Mouse (Mus musculus) limb, embryonic 12.5 days (tissue): ENCODE measurements around the gene Pidd1. TPM values are rescaled to one million over a fixed set of nuclear protein-coding genes. Genes with fewer than 3 reads are reported as not detected.
A peak's percentile ranks its signal among the peaks of the same experiment; 100 is the strongest.

Experiments
- ATAC-seq: fragments of 200-750 bp; cut with Nextera tagmentation; 2 replicates; pipeline ENCODE4 v1.8.0; 2017; ENCODE audit warnings: low read depth, moderate TSS enrichment; ENCODE audit not compliant: insufficient number of reproducible peaks, insufficient read depth, low FRiP score, low TSS enrichment
- H3K27ac ChIP-seq: fragments of 300-500 bp; sonication (generic); 2 replicates; pipeline ENCODE4 v1.5.1; 2016; ENCODE audit warnings: mild to moderate bottlenecking, moderate library complexity
- H3K27me3 ChIP-seq: fragments of 300-500 bp; sonication (generic); 2 replicates; pipeline ENCODE4 v1.6.1; 2016; ENCODE audit warnings: mild to moderate bottlenecking, moderate library complexity
- H3K36me3 ChIP-seq: fragments of 300-500 bp; sonication (generic); 2 replicates; pipeline ENCODE4 v1.6.1; 2016; ENCODE audit warnings: mild to moderate bottlenecking, moderate library complexity
- H3K4me1 ChIP-seq: fragments of 300-500 bp; sonication (generic); replicated peaks from 2 replicates; pipeline ENCODE4 v1.6.1; 2016
- H3K4me2 ChIP-seq: fragments of 300-500 bp; sonication (generic); 2 replicates; pipeline ENCODE4 v1.6.1; 2016; ENCODE audit warnings: mild to moderate bottlenecking, moderate library complexity
- H3K4me3 ChIP-seq: fragments of 300-500 bp; sonication (generic); replicated peaks from 2 replicates; pipeline ENCODE4 v1.5.1; 2016; ENCODE audit warnings: mild to moderate bottlenecking
- H3K9ac ChIP-seq: fragments of 300-500 bp; sonication (generic); replicated peaks from 2 replicates; pipeline ENCODE4 v1.6.1; 2016; ENCODE audit warnings: mild to moderate bottlenecking, moderate library complexity
- H3K9me3 ChIP-seq: fragments of 300-500 bp; sonication (generic); 2 replicates; pipeline ENCODE4 v1.6.1; 2016; ENCODE audit warnings: mild to moderate bottlenecking, moderate library complexity
- WGBS: fragments of 180-500 bp; shearing (Covaris S2); methylation state at CpG from one replicate; pipeline ENCODE4 v1.1.7; 2016; 5-methylcytosine and 5-hydroxymethylcytosine counted together
- polyA plus RNA-seq: library from polyadenylated mRNA; unstranded; fragments of >200 nt; fragmentation: Nextera tagmentation; extraction: Ambion mirVana; gene quantifications from 2 replicates; pipeline ENCODE4 v1.2.1, GENCODE M21; 2016

Gene Pidd1
- 16.4 and 19.2 TPM in 2 replicates for polyA plus RNA-seq

- H3K27ac ChIP-seq: peak within 1 kb of the TSS; percentile 78
- H3K9me3 ChIP-seq: no peaks in the 10 kb centered on the region
- WGBS: under 1% methylated on average over 25 of the region's 25 CpGs
- peak within 1 kb of the TSS; percentile 48 for H3K4me3 ChIP-seq
- peaks cover 39% of the 10 kb centered on the region for H3K4me1 ChIP-seq
- peak within 1 kb of the TSS; percentile 68 for H3K9ac ChIP-seq
- no peaks in the 10 kb centered on the region for H3K27me3 ChIP-seq
- 0 out of 2 replicates have a peak, but pooled peaks have one; percentile 33 for ATAC-seq
- peak within 1 kb of the TSS; percentile 88 for H3K4me2 ChIP-seq
- H3K36me3 ChIP-seq: peaks cover 39% of the 10 kb centered on the region
Observed at GRCm38 (mm10) chr7:141443828-141444237, at the start of gene Pidd1. Gene Pidd1, minus strand, starts transcription at chr7:141444025.

DNA sequence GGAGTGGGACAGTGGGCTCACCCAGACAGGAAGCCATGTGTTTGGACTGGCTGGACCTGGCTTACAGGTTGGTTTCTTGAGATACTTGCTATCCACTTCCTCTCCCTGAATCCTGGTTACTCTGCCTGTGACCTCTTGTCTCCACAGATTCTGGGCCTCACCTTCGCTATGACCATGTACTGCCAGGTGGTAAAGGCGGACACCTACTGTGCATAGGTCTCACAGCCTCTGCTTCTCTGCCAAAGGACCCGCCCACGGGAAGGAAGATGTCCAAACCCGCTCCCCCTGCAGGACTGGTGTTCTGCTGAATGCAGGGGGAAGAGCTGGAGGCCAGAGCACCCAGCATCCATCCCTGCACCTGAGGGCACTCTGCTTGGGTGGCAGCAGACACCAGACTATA is 48.9 kb upstream of the Pidd1 start:
- H3K4me1 ChIP-seq: no peaks in the 10 kb centered on the region
- H3K9ac ChIP-seq: no peak overlapping the region
- no peak overlapping the region for H3K4me3 ChIP-seq
- no peaks in the 10 kb centered on the region for H3K9me3 ChIP-seq
- no peaks in the 10 kb centered on the region for H3K27me3 ChIP-seq
- no peak for ATAC-seq
- H3K27ac ChIP-seq: no peak overlapping the region
- H3K4me2 ChIP-seq: no peak overlapping the region
- H3K36me3 ChIP-seq: peaks cover 41% of the 10 kb centered on the region; the same call in 1 of the 2 replicates
- whole genome bisulfite sequencing: 87% methylated on average over 5 of the region's 5 CpGs

DNA sequence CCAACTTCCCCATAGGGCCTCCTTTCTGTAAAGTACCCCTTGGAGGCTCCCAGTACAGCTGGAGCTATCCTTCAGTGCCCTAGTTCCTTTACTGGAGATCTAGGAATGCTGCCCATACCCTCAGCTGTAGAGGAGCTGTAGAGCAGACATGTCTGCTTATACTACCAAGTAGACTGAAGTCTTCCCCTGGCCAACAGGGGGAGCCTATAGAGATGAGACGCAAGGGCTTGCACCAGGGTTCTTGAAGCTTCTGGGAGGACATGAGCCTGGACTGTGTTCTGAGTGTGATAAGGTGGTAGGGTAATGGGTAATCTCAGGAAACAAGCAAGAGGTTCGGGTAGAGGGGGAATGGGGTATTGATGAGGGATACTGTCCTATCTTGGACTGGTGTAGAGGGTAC is 47.3 kb upstream of the Pidd1 start:
- Histone ChIP-seq H3K9me3 (no peaks in the 10 kb centered on the region), H3K4me3 (no peak overlapping the region), H3K4me1 (no peaks in the 10 kb centered on the region), H3K27me3 (no peaks in the 10 kb centered on the region), H3K27ac (no peak overlapping the region), H3K4me2 (no peak overlapping the region), H3K36me3 (peaks cover 37% of the 10 kb centered on the region; the same call in 1 of the 2 replicates), H3K9ac (no peak overlapping the region)
- 86% methylated on average over 2 of the region's 2 CpGs for WGBS
- ATAC-seq: no peak

- Histone ChIP-seq H3K9ac (no peak overlapping the region), H3K4me1 (peaks cover 9% of the 10 kb centered on the region), H3K4me3 (no peak overlapping the region), H3K9me3 (no peaks in the 10 kb centered on the region), H3K36me3 (peaks cover 15% of the 10 kb centered on the region; the same call in 1 of the 2 replicates), H3K27ac (no peak overlapping the region), H3K27me3 (peaks cover 27% of the 10 kb centered on the region), H3K4me2 (no peak overlapping the region)
- WGBS: 75% methylated on average over 7 of the region's 7 CpGs
- no peak for ATAC-seq
Observed at GRCm38 (mm10) chr7:141487141-141487540, 43.3 kb upstream of the Pidd1 start.

DNA sequence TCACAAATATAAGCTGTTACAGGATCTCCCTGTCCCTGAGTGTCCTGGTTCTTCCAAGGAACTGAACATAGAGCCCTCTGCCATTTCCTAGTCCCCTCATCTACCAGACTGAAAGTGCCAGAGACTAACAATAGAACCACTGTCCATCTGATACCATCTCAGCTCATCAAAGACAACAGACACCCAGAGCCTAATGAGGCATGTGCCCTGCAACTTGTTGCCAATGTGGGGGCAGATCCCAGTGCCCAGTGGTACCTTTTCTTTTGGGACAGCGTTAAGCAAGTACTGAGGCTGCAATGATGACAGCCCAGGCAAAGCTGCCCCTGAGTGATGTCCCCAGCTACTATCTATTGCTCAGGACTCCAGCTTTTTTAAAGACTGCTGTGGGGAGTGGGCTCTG is 42.4 kb upstream of the Pidd1 start:
- no peak overlapping the region for H3K4me3 ChIP-seq
- no peak overlapping the region for H3K27ac ChIP-seq
- H3K4me2 ChIP-seq: no peak overlapping the region
- 0 out of 2 replicates have a peak, but pooled peaks cover 7% of the 10 kb centered on the region for H3K36me3 ChIP-seq
- peaks cover 36% of the 10 kb centered on the region for H3K27me3 ChIP-seq
- no peaks in the 10 kb centered on the region for H3K9me3 ChIP-seq
- 96% methylated on average over 1 of the region's 1 CpGs for WGBS
- H3K9ac ChIP-seq: no peak overlapping the region
- no peak for ATAC-seq
- peaks cover 18% of the 10 kb centered on the region for H3K4me1 ChIP-seq

- no peak overlapping the region for H3K4me2 ChIP-seq
- H3K9me3 ChIP-seq: no peaks in the 10 kb centered on the region
- ATAC-seq: no peak
- peaks cover 39% of the 10 kb centered on the region for H3K27me3 ChIP-seq
- no peak overlapping the region for H3K4me3 ChIP-seq
- H3K36me3 ChIP-seq: 0 out of 2 replicates have a peak, but pooled peaks cover under 1% of the 10 kb centered on the region
- H3K27ac ChIP-seq: no peak overlapping the region
- 89% methylated on average over 2 of the region's 2 CpGs for WGBS
- H3K4me1 ChIP-seq: peaks cover 23% of the 10 kb centered on the region
- no peak overlapping the region for H3K9ac ChIP-seq
Observed at GRCm38 (mm10) chr7:141485606-141486005, 41.8 kb upstream of the Pidd1 start.

GRCm38 (mm10) chr7:141485186-141485585 is 41.4 kb upstream of the Pidd1 start:
- Histone ChIP-seq H3K9ac (no peak overlapping the region), H3K4me3 (no peak overlapping the region), H3K27ac (no peak overlapping the region), H3K9me3 (no peaks in the 10 kb centered on the region), H3K27me3 (peaks cover 41% of the 10 kb centered on the region), H3K4me2 (no peak overlapping the region), H3K4me1 (peaks cover 23% of the 10 kb centered on the region), H3K36me3 (no peaks in the 10 kb centered on the region)
- ATAC-seq: no peak
- WGBS: 64% methylated on average over 2 of the region's 2 CpGs

DNA sequence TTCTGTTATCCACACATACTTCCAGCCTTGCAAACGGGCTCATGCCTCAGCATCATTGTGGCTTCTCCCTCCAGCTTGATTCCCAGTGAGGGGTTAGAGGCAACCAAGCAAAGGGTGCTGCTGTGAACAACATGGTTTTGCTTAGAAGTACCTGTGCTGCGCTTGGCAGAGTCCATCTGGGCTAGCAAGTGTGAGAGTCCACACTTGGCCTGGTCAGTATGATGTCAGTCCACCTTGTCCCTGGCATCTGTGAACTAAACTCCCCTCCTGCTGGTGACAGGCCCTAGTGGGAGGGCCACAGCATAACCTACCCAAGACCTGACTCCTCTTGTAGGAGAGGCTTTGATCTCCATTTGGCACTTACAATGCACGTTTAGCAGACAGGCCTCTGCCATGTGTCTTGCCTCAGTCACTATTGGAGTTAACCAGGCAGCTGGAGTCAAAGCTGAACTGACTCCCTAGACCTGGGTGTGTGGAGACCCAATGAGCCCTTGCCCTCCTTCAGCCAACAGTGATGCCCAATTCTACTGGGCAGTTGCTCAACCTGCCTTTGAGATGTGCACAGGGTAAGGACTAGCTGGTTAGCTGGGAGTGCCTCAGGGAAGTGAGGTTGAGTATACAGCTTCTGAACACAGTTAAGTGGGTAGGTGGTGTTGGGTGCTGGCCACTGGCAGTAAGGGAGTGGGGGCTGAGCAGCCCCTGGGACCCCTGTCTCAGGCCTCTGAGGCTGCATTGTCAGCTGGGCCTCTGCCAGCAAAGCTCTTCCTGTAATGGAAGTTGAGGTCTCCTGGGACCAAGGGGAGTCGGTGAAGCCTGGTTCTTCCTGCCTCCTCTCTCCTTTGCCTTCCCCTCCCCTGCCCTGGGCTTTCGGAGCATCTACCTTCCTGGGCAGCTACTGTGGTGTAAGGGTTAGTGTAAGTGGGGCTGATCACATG is 40.6 kb upstream of the Pidd1 start:
- Histone ChIP-seq H3K4me3 (no peak overlapping the region), H3K4me2 (no peak overlapping the region), H3K9me3 (no peaks in the 10 kb centered on the region), H3K27me3 (peaks cover 42% of the 10 kb centered on the region), H3K4me1 (peaks cover 23% of the 10 kb centered on the region), H3K36me3 (no peaks in the 10 kb centered on the region), H3K9ac (no peak overlapping the region), H3K27ac (no peak overlapping the region)
- 61% methylated on average over 5 of the region's 5 CpGs for WGBS
- no peak for ATAC-seq

- Histone ChIP-seq H3K36me3 (no peaks in the 10 kb centered on the region), H3K4me2 (peak overlapping the region; percentile 96; the same call in 1 of the 2 replicates), H3K4me3 (no peak overlapping the region), H3K4me1 (peaks cover 26% of the 10 kb centered on the region), H3K9ac (no peak overlapping the region), H3K27ac (no peak overlapping the region), H3K9me3 (no peaks in the 10 kb centered on the region), H3K27me3 (peaks cover 42% of the 10 kb centered on the region)
- 72% methylated on average over 6 of the region's 6 CpGs for WGBS
- ATAC-seq: no peak
Observed at GRCm38 (mm10) chr7:141483114-141483653, 39.4 kb upstream of the Pidd1 start.

DNA sequence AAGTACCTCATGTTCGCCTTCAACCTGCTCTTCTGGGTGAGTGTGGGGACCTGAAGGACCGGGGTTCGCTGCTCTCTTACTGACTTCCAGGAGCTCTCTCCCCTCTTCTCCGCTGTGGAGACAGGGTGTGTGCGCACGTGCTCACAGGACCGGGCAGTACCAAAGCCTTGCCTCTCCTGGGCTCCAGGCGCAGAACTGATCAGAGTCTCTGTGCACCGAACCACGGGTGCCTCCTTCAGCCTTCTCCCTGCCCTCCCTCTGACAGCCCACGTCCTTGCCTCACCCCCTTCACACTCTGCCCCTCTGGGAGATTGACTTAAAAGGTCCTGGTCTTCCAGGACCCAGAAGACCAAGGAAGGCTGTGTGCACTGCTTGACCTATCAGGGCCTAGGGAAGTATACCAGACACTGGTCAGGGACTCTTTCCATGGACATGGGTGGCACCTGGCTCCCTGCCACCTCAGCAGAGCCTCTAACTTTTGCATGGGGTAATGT is 38.8 kb upstream of the Pidd1 start:
- Histone ChIP-seq H3K9me3 (no peaks in the 10 kb centered on the region), H3K36me3 (no peaks in the 10 kb centered on the region), H3K27me3 (peaks cover 42% of the 10 kb centered on the region), H3K4me3 (peak overlapping the region; percentile 61), H3K4me2 (peak overlapping the region; percentile 96), H3K4me1 (peaks cover 33% of the 10 kb centered on the region), H3K9ac (peak overlapping the region; percentile 60), H3K27ac (no peak overlapping the region)
- ATAC-seq: no peak
- WGBS: 5% methylated on average over 11 of the region's 11 CpGs
